Comparison of ENCODE assay signal across 23 mouse cellular contexts in genomic region chr2:51045626-51046025, GRCm38 (mm10).
"Had no signal": no experiment of that assay in that cellular context is flagged by ENCODE, and none has a peak within 500 bp of the region (broad histone marks: within the 10 kb centered on the region; RNA-seq: fewer than 3 reads in every experiment).

No protein-coding gene starts in this region.

- H3K27ac ChIP-seq: heart, embryonic 10.5 days; hindbrain, embryonic 13.5 days; hindbrain, embryonic 15.5 days; kidney, embryonic 15.5 days; kidney, postnatal 0 days; limb, embryonic 13.5 days; limb, embryonic 15.5 days; liver, embryonic 12.5 days; liver, embryonic 14.5 days had no signal

- H3K9ac ChIP-seq: heart, embryonic 12.5 days; hindbrain, embryonic 13.5 days; hindbrain, embryonic 15.5 days; kidney, embryonic 15.5 days; limb, embryonic 13.5 days; limb, embryonic 15.5 days; liver, embryonic 12.5 days; liver, embryonic 14.5 days had no signal

- DNase-seq: gastrocnemius, postnatal 14 days; gastrocnemius, postnatal 36 days; heart, adult 18-20 months; heart, postnatal 14 days; heart, postnatal 36 days; kidney, adult 11 months; kidney, adult 2 months; kidney, adult 9 months; kidney, postnatal 14 days; kidney, postnatal 36 days; layer of hippocampus, adult 9-11 months; layer of hippocampus, postnatal 36 days had no signal

- H3K27me3 ChIP-seq: heart, embryonic 12.5 days; hindbrain, embryonic 13.5 days; hindbrain, embryonic 15.5 days; kidney, embryonic 15.5 days; limb, embryonic 13.5 days; limb, embryonic 15.5 days; liver, embryonic 12.5 days had no signal

- H3K4me1 ChIP-seq: heart, embryonic 10.5 days; heart, embryonic 12.5 days; hindbrain, embryonic 13.5 days; hindbrain, embryonic 15.5 days; kidney, embryonic 15.5 days; limb, embryonic 15.5 days; liver, embryonic 12.5 days had no signal

- ATAC-seq: intestine, embryonic 16.5 days; liver, embryonic 12.5 days had no signal

- H3K4me3 ChIP-seq: heart, embryonic 10.5 days; heart, embryonic 12.5 days; hindbrain, embryonic 13.5 days; hindbrain, embryonic 15.5 days; kidney, embryonic 15.5 days; limb, embryonic 13.5 days; limb, embryonic 15.5 days; liver, embryonic 12.5 days had no signal

- H3K36me3 ChIP-seq: heart, embryonic 10.5 days; heart, embryonic 12.5 days; hindbrain, embryonic 13.5 days; hindbrain, embryonic 15.5 days; kidney, embryonic 15.5 days; limb, embryonic 13.5 days; limb, embryonic 15.5 days; liver, embryonic 12.5 days had no signal

- H3K4me2 ChIP-seq: heart, embryonic 12.5 days; hindbrain, embryonic 13.5 days; hindbrain, embryonic 15.5 days; kidney, embryonic 15.5 days; limb, embryonic 13.5 days; limb, embryonic 15.5 days; liver, embryonic 12.5 days had no signal

- H3K9me3 ChIP-seq: heart, embryonic 10.5 days; heart, embryonic 12.5 days; hindbrain, embryonic 13.5 days; hindbrain, embryonic 15.5 days; kidney, embryonic 15.5 days; limb, embryonic 13.5 days; limb, embryonic 15.5 days; liver, embryonic 12.5 days had no signal
